Comparison of ENCODE assay signal across 13 mouse cellular contexts in the genomic region with DNA sequence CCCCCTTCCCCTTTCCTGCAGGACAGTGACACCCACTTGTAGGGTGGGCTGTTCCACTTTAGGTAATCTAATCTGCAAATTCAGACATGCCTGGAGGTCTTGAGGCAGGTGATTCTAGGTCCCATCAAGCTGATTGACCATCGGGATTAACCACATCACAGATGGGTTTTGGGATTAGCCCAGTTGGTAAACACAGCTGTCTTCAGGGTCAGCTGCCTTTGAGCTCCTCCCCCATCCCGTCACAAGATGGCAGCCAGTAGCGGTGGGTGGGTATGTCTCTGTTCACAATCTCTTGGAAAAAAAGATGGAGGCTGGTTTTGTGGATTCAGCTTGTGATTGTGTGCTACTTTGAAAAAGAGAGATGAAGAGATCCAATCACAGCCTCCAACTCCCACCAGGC.
"Had no signal": no experiment of that assay in that cellular context is flagged by ENCODE, and none has a peak within 500 bp of the region (broad histone marks: within the 10 kb centered on the region; RNA-seq: fewer than 3 reads in every experiment).

No protein-coding gene starts in this region.

- H3K4me3 ChIP-seq: midbrain, embryonic 10.5 days; midbrain, embryonic 12.5 days; neural tube, embryonic 12.5 days; stomach, embryonic 15.5 days had no signal

- DNase-seq: lung, adult 18-20 months; lung, embryonic 14.5 days; lung, postnatal 4 days; midbrain, embryonic 14.5 days; right cerebral cortex, postnatal 14 days; thymus, postnatal 14 days; thymus, postnatal 36 days had no signal

- ATAC-seq: midbrain, embryonic 16.5 days had no signal

- H3K4me1 ChIP-seq: midbrain, embryonic 10.5 days; midbrain, embryonic 12.5 days; neural tube, embryonic 12.5 days; stomach, embryonic 15.5 days had no signal

- H3K9me3 ChIP-seq: midbrain, embryonic 10.5 days; midbrain, embryonic 12.5 days; neural tube, embryonic 12.5 days; stomach, embryonic 15.5 days had no signal

- H3K9ac ChIP-seq: liver, embryonic 14.5 days; lung, embryonic 14.5 days; midbrain, embryonic 12.5 days; neural tube, embryonic 12.5 days; stomach, embryonic 15.5 days had no signal

- H3K4me2 ChIP-seq: lung, embryonic 14.5 days; midbrain, embryonic 12.5 days; neural tube, embryonic 12.5 days; stomach, embryonic 15.5 days had no signal

- H3K27me3 ChIP-seq: midbrain, embryonic 12.5 days; neural tube, embryonic 12.5 days; stomach, embryonic 15.5 days had no signal

- H3K27ac ChIP-seq: liver, embryonic 14.5 days; midbrain, embryonic 10.5 days; midbrain, embryonic 12.5 days; neural tube, embryonic 12.5 days; stomach, embryonic 15.5 days had no signal

- H3K36me3 ChIP-seq: stomach, embryonic 15.5 days had no signal
